Mouse (Mus musculus) ES-Bruce4 (cell line): ENCODE results near the gene Gng5.

Experiments
- CTCF ChIP-seq: IDR thresholded peaks from one replicate; pipeline ENCODE4 v1.8.1; 2011; ENCODE audit warnings: low read depth, low read length
- POLR2A ChIP-seq: IDR thresholded peaks from one replicate; pipeline ENCODE4 v1.8.1; 2011; ENCODE audit warnings: low read length; ENCODE audit not compliant: insufficient read depth

GRCm38 (mm10) chr3:146494941-146495340 lies 4.7 kb upstream of the Gng5 start:
- TF ChIP-seq CTCF, result no peak
- no peak for TF ChIP-seq POLR2A
